Mouse (Mus musculus) embryonic stem cell, embryonic (primary cell): ENCODE data around the gene Atp8a2.
"Not testable (repeated sequence)": the region's sequence is repeated elsewhere in the genome, so short reads cannot be mapped to it uniquely, and the experiment has no call there.

ENCODE experiments used
- CTCF ChIA-PET, 4 experiments: fragments of 300-600 bp in 2 of 4; fragments of 350-600 bp in 2 of 4; sonication (Branson Sonifier 250); formaldehyde crosslinking; loops; one replicate each; lab custom pipeline; 2022; ENCODE audit warnings: inconsistent platforms in 2 of 4; lab: Charles Lee
- POLR2A ChIA-PET, 4 experiments: fragments of 300-600 bp in 2 of 4; fragments of 350-600 bp in 2 of 4; sonication (Branson Sonifier 250); formaldehyde crosslinking; loops; one replicate each; lab custom pipeline; 2022; ENCODE audit warnings: antibody characterized with exemption in 4 of 4, inconsistent platforms in 1 of 4; lab: Charles Lee

Atp8a2 gene

DNA sequence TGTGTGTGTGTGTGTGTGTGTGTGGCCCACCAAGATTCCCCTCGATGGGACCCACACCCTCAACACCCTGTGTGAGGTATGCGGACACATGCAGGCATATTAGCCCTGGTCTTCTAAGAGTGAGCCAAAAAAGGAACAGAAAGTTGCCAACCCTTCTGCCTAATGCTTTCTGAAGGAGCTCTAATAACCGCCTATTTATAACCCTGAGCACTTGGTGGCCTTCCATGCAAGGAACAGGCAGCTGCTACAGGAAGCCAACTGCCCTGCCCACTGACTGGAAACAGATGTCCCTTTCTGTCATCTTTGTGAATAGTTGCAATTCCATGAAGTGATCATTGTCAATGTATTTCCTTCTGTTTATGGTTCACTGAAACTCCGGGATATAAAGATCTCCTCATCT, 475.0 kb downstream of the Atp8a2 start:
- ChIA-PET CTCF (interaction anchor here in 1 of 4 experiments (0.6 kb wide), 1 partner anchor 109 kb away, joined by 6 read pairs; no protein-coding TSS in a partner anchor), POLR2A (interaction anchor here in 1 of 4 experiments (0.9 kb wide), 2 partner anchors 28 to 98 kb away, joined by 3 read pairs; no protein-coding TSS in a partner anchor)

DNA sequence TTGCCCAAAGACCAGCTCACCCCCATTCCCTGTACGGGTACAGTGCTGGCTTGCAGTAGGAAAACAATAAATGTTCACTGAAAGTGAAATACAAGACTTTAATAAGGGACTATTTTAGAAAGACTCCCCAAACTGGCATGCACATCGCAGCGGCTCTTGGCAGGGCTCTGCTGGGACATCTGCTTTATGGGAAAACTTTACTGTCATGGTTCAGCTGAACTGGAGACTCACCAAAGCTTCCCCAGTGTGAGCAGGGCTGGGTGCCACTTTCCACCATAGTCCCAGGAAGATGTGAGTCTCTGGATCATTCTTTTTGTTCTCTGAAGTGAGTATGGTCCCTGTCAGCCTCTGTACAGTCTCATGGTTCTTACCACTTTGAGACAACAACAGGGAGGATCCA, 475.6 kb downstream of the Atp8a2 start:
- CTCF ChIA-PET = interaction anchor here in 1 of 4 experiments (0.6 kb wide), 1 partner anchor 109 kb away, joined by 6 read pairs; no protein-coding TSS in a partner anchor

DNA sequence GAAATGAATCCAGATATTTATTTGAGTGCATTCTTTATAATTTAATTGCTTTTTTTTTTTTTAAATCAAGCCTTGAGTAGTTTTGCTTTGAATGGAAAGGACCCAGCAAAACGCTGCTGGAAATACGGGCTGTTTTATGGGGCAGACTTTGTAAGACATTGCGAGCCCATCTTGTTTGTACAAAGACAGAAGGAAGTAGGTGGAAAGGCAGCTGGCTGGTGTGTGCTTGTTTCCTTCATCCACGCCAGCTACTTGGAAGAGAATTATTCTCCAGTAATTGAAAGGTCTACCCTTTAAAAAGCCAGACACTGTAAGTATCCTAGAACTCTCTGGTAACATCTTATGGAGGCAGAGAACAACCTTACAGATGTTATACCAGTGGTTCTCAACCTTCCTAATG, 476.6 kb downstream of the Atp8a2 start:
- POLR2A ChIA-PET = no interaction called here

More for the DNA sequence above, 475.6 kb downstream of the Atp8a2 start:
- POLR2A ChIA-PET = interaction anchor here in 1 of 4 experiments (0.9 kb wide), 2 partner anchors 28 to 97 kb away, joined by 3 read pairs; no protein-coding TSS in a partner anchor

DNA sequence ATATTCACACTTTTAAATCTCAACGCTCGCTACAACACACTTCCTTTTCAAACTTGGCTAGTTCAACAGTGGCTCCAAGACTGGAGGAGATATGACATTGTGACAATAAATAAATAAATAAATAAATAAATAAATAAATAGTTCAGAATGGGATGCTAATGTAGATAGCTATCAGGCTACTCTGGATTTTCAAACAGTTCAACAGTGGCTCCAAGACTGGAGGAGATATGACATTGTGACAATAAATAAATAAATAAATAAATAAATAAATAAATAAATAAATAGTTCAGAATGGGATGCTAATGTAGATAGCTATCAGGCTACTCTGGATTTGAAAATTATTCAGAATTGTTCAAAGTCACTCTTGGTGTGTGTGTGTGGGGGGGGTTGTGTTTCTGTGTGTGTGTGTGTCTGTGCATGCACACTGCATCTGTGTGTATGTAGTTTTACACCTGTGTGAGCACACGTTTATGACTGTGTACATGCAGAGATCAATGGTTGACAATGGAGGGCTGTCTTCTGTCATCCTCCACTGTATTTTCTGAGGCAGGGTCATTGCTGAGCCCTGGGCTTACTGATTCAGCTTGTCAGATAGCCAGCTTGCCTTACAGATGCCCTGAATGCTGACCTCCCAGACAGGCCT, 480.4 kb downstream of the Atp8a2 start:
- CTCF ChIA-PET, POLR2A ChIA-PET: not testable (repeated sequence)

More for the DNA sequence above, 476.6 kb downstream of the Atp8a2 start:
- CTCF ChIA-PET = no interaction called here

DNA sequence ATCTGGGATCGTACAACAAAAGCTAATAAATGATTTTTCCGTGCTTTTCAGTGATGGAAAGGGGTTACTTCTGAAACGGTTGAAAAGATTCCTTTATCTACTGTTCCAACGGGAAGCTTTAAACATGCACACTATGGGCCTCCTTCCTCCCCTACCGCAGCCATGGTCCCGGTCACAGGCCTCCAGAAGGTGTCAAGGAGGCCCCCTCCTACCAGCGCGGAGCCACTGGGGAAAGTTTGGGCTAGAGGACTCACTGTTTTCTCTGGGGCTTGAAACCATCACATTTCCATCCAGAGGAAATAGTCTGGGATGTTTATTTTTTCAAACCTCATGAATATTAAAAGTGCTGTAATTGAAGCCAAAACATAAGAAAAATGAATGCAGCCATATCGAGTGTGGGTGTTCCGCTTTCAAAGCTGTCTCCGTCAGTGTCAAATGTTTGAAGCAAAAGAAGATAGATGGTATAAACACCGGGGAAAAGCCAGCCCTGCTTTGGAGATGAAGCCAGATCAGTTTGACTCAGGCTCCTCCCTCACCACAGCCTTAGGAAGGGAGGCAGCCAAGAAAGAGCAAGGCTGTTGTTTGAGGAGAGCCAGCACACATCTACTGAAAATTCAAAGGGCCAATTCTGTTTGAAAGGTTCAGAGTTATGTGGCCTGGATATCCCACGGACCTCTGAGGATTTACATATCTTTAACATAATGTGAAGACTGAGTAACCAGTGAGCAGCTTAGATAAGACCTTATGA, 481.1 kb downstream of the Atp8a2 start:
- ChIA-PET CTCF (interaction anchor here in 1 of 4 experiments (0.6 kb wide), 1 partner anchor 250 kb away, joined by 3 read pairs; no protein-coding TSS in a partner anchor), POLR2A (interaction anchor here in 1 of 4 experiments (1.2 kb wide), 1 partner anchor 18 kb away, joined by 5 read pairs; no protein-coding TSS in a partner anchor)

DNA sequence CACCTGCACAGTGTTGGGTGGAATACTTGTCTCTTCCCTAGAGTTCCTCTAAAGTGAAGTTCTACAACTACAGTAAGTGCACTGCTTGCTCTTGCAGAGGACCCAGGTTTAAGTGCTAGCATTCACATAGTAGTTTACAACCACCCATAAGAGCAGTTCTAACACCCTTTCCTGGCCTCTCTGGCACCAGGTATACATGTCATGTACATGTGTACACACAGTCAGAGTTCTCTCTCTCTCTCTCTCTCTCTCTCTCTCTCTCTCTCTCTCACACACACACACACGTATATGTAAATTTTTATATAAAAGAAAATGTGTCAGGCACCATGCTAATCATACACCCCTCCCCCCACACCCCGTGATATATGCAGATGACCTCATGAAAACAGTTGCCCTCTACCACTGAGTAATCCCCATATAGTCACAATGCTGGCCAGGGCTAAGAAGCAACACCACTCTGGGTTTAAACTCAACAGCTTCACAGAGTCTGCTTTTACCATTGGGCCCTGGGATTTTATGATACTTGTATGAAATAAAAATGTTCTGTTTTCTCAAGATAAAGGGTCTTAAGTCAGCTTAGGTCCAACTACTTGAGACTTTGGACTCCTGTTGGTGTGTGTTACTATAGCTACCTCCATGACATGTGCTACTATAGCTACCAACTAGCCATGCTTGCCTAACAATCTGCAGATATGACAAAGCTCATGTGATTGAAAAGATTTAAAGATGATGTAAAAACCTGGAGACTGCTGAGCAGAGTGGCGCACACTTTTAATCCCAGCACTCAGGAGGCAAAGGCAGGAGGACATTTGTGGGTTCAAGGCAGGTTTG, 487.3 kb downstream of the Atp8a2 start:
- ChIA-PET POLR2A (interaction anchor here in 1 of 4 experiments (1.1 kb wide), 1 partner anchor 8 kb away, joined by 7 read pairs; no protein-coding TSS in a partner anchor), CTCF (no interaction called here)

DNA sequence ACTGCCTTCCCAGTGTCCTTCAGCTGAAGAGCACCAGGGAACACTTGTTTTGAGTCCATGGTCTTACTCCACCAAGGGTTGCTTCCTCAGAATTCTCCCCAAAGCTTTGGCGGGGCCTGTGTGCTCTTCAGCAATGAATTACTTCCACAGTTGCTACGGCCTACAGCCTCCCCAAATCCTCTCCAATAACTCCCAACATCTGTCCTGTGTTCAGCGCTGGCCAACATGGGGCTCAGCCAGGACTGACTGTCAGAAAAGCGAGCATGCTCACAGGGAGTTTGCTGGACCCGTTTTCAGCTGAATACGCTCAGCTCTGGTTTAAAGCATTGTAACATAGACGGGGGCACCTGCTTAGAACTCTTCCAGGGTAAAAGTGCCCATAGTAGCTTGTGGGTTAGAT, 489.0 kb downstream of the Atp8a2 start:
- ChIA-PET CTCF (no interaction called here), POLR2A (no interaction called here)

DNA sequence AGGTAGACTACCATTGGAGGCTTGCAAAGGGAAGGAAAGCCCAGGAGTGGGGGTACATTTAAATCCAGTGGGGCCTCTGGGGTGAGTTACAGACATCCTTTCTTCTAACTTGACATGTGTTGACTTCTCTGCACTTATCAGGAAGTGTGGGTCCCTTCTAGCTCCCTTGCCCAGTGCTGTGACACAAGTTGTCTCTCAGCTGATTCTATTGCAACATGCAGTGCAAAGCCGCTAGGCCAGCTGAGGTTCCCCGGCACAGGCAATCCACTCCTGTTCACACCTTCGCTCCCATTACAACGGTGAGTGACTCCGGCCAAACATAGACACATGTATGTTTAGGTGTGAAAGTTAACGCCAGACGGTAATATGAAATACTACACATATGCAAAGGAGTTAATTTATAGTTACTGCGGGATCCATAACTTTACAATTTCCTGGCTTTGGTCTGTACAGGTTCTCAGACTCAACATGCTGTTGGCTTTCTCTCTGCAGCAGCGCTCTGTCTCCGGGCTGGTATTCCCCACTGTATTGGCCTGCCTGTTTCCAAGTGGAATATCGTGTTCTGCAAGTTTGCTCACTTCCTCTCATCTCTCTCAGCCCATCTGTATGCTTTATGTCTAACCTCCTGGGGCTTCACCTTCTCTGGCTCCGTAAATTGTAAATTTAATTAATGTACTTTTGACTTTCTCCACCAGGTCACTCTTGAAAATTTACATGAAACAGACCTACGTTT, 491.5 kb downstream of the Atp8a2 start:
- CTCF ChIA-PET = no interaction called here
- POLR2A ChIA-PET = no interaction called here

DNA sequence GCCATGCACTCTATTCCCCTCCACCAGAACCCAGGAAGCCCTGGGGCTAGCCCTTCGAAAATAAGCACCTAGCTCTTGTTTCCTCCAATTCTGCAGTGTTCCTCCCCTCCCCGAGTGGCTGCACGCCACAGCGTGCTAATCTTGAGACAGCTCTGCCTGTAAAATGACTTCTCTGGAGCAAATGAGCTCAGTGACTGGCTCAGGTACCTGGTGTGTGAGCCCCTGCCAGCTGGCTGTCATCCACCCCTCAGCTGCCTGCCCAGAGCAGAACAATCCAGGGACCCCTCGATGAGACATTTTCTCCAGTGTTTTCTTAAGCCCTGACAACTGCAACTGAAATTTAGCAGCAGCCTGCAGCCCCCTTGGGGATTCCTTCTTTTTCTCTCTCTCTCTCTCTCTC, 495.5 kb downstream of the Atp8a2 start:
- POLR2A ChIA-PET = interaction anchor here in 2 of 4 experiments (0.6 to 0.9 kb wide), 3 partner anchors 9 to 179 kb away, joined by 3 to 7 read pairs (median 5); no protein-coding TSS in a partner anchor
- CTCF ChIA-PET = interaction anchor here in 2 of 4 experiments (0.6 kb wide), 2 partner anchors 243 to 563 kb away, joined by 3 read pairs; no protein-coding TSS in a partner anchor

DNA sequence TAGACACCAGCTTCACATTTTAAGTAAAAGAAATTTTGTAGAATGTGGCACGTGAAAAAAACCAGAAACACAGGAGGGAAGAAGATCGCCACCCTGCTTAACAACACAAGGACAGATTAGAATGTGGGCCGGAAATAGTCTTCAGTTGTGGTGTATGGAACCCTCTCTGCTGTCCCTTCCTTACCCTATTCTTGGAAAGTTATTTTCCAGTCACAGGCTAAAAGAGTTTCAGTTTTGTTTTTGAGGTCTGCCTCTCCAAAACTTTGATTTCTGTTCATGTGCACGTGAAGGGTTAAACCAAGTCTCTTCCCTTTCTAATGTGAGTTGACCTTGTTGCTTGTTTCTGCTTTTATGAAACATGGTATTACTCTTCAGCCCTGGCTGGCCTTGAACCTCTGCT, 501.8 kb downstream of the Atp8a2 start:
- CTCF ChIA-PET = no interaction called here
- POLR2A ChIA-PET = interaction anchor here in 2 of 4 experiments (0.6 kb wide), 2 partner anchors 166 to 1244 kb away, joined by 3 read pairs; no protein-coding TSS in a partner anchor

DNA sequence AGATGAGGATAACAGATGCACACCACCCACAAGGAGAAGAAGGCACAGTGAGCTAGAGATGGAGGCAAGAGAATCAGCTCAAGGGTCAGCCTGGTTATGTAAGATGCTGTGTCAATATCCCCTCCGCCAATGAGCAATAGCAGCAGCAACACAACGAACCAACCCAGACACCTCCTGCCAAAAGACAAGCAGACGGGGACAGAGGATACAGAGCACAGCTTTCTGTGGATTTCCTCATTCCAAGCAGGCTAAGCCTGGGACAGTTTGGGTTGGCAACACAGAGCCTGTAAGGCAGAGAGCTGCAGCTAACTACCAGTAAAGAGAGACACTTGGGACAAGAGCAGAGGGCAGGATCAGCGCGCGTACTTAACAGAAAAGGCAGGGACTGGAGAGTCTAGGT, 504.8 kb downstream of the Atp8a2 start:
- CTCF ChIA-PET = interaction anchor here in 1 of 4 experiments (0.6 kb wide), 1 partner anchor 1710 kb away, joined by 7 read pairs; no protein-coding TSS in a partner anchor
- POLR2A ChIA-PET = interaction anchor here in 1 of 4 experiments (1.1 kb wide), 1 partner anchor 9 kb away, joined by 3 read pairs; no protein-coding TSS in a partner anchor

DNA sequence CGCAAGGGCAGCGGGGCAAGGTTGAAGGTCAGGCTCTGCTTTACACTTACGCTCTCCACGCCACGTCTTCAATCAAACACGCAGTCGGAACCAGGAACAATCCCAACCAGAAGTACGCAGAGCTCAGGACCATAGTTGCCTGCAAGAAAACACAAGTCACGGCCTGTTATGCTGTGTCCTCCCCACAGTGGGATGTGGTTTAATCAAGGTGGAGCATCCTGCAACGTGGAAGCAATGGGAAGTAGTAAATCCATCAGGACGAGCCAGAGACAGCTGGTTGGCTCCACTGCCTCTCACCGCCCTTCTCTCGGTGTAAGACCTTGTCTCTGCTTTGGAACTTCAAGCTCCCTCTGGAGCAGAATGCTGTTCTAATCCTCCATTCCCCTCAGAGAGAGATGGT, 505.6 kb downstream of the Atp8a2 start:
- POLR2A ChIA-PET = interaction anchor here in 2 of 4 experiments (0.7 to 1.1 kb wide), 2 partner anchors 10 to 251 kb away, joined by 3 read pairs; partner anchors contain the start of genes Cab39l (in 1 of the 2) and Setdb2 (in 1 of the 2)
- CTCF ChIA-PET = interaction anchor here in 1 of 4 experiments (0.5 kb wide), 1 partner anchor 79 kb away, joined by 5 read pairs; no protein-coding TSS in a partner anchor

DNA sequence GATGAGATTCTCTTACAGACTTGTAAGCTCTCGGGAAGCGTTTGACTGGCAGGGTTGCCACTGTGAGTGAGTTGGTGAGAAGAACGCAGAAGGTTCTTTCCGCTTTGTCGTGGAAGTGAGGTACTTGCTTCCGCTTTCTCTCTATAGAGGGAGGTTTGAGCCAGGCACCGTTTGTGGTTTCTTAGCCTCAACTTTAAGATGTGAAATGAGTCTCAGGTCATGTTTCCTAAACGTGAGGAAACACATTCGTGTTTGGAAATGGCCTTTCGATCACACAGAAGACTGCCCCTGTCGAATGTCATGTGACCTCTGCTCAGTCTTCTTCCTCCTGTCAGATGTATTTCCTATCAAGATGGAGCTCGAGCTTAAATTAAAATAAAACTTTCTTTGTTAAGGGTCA, 506.0 kb downstream of the Atp8a2 start:
- POLR2A ChIA-PET = interaction anchor here in 2 of 4 experiments (0.7 to 1.1 kb wide), 2 partner anchors 10 to 251 kb away, joined by 3 read pairs; partner anchors contain the start of genes Cab39l (in 1 of the 2) and Setdb2 (in 1 of the 2)
- CTCF ChIA-PET = interaction anchor here in 1 of 4 experiments (0.5 kb wide), 1 partner anchor 78 kb away, joined by 5 read pairs; no protein-coding TSS in a partner anchor

DNA sequence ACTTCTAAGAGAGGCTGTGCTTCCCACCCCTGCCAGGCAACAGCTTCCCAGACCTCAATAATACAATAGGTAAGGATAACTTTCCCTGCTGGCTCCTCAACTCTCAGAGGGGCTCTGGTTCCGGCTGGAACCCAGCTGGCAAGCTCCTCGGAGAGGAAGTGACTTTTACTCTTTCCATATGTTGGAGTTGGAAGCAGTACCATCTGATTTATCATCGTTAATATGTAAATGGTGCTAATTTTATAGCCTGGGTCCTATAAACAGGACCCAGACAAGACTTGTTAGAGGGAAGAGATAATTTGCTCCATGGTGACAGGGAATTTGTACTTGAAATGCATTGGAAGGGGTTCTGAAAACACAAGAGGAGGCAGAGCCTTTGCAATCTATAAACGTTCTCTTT, 507.4 kb downstream of the Atp8a2 start:
- POLR2A ChIA-PET = interaction anchor here in 1 of 4 experiments (0.7 kb wide), 1 partner anchor 11 kb away, joined by 10 read pairs; no protein-coding TSS in a partner anchor
- CTCF ChIA-PET = no interaction called here

DNA sequence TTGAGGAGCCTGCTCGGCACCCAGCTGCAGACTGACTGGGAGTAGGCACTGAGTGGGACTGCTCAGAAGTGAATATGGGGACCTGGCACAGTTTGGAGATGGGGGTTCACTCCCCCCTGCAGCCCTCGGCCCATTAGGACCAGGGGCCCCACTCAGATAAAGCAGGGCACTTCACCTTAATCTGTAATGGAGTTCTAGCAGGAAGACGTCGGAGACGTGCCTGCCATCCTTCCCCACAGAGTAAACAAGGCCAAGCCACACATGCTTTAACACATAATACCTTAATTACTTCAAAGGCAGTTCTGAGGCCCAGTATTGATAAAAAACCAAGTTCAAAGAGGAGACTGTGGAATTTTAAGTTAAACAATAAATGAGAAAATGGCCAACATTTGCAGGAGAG, 510.8 kb downstream of the Atp8a2 start:
- CTCF ChIA-PET = no interaction called here
- POLR2A ChIA-PET = interaction anchor here in 1 of 4 experiments (0.6 kb wide), 1 partner anchor 256 kb away, joined by 3 read pairs; no protein-coding TSS in a partner anchor

DNA sequence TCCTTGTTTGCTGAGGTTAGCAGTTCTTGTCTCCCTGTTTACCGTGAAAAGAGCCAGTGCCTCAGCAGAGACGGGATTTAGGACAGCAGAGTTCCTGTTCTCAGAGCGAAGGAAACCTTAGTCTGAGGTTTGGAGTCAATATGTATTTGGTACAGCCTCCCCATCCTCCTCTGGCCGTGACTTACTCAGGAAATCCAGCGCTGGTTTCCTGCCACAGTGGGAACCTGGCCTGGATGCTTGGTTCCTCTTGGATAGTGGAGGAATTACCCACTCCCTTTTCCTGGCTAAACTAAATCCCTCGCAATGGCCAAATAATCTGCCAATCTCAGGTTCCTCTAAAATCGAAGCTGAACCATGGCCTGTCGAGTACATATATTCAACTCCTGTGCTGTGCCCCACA, 511.6 kb downstream of the Atp8a2 start:
- ChIA-PET POLR2A (no interaction called here), CTCF (no interaction called here)

DNA sequence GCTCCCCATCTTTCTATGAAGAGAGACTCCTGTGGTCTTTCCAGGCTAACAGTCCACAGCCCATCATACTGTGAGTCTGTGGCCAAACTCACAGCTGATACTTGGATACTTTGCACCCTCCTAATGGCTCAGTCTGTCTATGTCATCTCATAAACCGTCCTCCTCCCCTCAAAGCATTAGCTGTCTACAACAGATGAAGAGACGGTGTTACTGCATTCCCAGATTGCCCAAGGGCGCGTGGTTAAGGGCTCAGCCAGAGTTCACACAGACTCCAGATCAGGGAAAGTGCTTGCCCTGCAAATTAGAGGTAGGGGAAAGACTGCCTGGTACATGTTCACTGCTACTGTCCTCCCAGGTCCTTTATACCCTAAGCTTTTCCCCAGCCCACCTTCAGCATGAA, 515.1 kb downstream of the Atp8a2 start:
- ChIA-PET CTCF (no interaction called here), POLR2A (no interaction called here)
